Mouse (Mus musculus) brain, adult 2 months (tissue): ENCODE results near the gene Wdr5b.

Experiments
- DNase-seq: peaks from one replicate; pipeline ENCODE4 v3.0.0; 2011; ENCODE audit warnings: low read depth, low spot score

The Wdr5b gene

GRCm38 (mm10) chr16:36071071-36071449, 30.1 kb downstream of the Wdr5b start:
- no peak for DNase-seq

GRCm38 (mm10) chr16:36071450-36072379, 30.7 kb downstream of the Wdr5b start, which contains the start of the genes Fam162a and Ccdc58:
Gene Fam162a, minus strand, starts transcription at chr16:36071594.
Gene Ccdc58, plus strand, starts transcription at chr16:36071685.
- peak; percentile 96 for DNase-seq

- DNase-seq, result no peak
Observed at GRCm38 (mm10) chr16:36072410-36073011, 31.5 kb downstream of the Wdr5b start.

- DNase-seq, result no peak
Observed at GRCm38 (mm10) chr16:36074772-36075171, 33.8 kb downstream of the Wdr5b start.

- DNase-seq, result no peak
Observed at GRCm38 (mm10) chr16:36079916-36080315, 38.9 kb downstream of the Wdr5b start.

GRCm38 (mm10) chr16:36087846-36088245, 46.9 kb downstream of the Wdr5b start:
- no peak for DNase-seq

- DNase-seq, result no peak
Observed at GRCm38 (mm10) chr16:36089065-36089464, 48.1 kb downstream of the Wdr5b start.

- peak; percentile 19 for DNase-seq
Observed at GRCm38 (mm10) chr16:36089850-36090616, 49.0 kb downstream of the Wdr5b start.

- DNase-seq, result no peak
Observed at GRCm38 (mm10) chr16:36090785-36091509, 50.0 kb downstream of the Wdr5b start.
